Mouse (Mus musculus): ENCODE measurements around the gene Lypd8.

DNA sequence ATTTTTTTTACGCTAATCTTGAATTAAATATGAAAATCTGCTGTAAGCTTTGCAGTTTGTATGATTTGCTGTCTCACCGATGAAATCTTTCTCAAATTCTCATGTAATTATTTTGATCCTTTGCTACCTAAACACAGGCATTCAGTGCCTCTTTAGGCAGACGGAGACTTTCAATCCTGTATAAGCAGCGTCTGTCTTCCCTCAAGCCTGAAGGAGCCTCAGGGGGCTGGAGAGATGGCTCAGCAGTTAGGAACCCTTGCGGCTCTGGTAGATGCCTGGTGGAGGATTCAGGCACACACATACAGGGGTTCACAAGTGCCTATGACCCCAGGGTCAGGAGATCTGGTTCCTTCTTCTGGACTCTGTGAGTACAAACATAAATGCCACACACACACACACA lies 21.8 kb downstream of the Lypd8 start:
- TF ChIP-seq CTCF (IDR thresholded peaks at IDR 0.05; ENCODE audit: borderline replicate concordance, insufficient read depth, low read length) (no peak), POLR2A (IDR thresholded peaks at IDR 0.05; ENCODE audit: low read depth, low read length) (no peak)

Data from embryonic fibroblast, embryonic 13.5 days (primary cell).